In genomic region chr2:109384019-109384418, GRCm38 (mm10) we compare ENCODE assay signal across 13 mouse cellular contexts.
"Had no signal": no experiment of that assay in that cellular context is flagged by ENCODE, and none has a peak within 500 bp of the region (broad histone marks: within the 10 kb centered on the region; RNA-seq: fewer than 3 reads in every experiment).

No protein-coding gene starts in this region.

- ATAC-seq: liver, postnatal 0 days; lung, postnatal 0 days; midbrain, embryonic 13.5 days; midbrain, embryonic 15.5 days had no signal

- DNase-seq: liver, postnatal 0 days; lung, adult 2 months; lung, postnatal 14 days; lung, postnatal 36 days; right cerebral cortex, postnatal 25 days; right cerebral cortex, postnatal 4 days; spleen, adult 18-20 months; thymus, adult 18-20 months; thymus, postnatal 14 days; thymus, postnatal 36 days had no signal
